27 mouse cellular contexts compared by ENCODE assay signal in genomic region chr15:101366926-101367325, GRCm38 (mm10). TPM values are rescaled to one million over a fixed set of nuclear protein-coding genes. Genes with fewer than 3 reads are reported as not detected.
A peak's percentile ranks its signal among the peaks of the same experiment; 100 is the strongest.
DNase-seq lines count a peak whose midpoint lies in the region; ATAC-seq and TF ChIP-seq lines count a peak whose summit lies in the region.
"Had no signal": no experiment of that assay in that cellular context is flagged by ENCODE, and none has a peak within 500 bp of the region (broad histone marks: within the 10 kb centered on the region; RNA-seq: fewer than 3 reads in every experiment).

No protein-coding gene starts in this region.

- peaks cover 58 to 69% of the 10 kb centered on the region in 2 experiments for H3K4me1 ChIP-seq in heart, embryonic 14.5 days (ENCODE audit: control insufficient read depth in 2 of 2, insufficient read depth in 2 of 2, low read length in 2 of 2)
- H3K4me1 ChIP-seq in spleen, adult 2 months (ENCODE audit: control insufficient read depth, insufficient read depth, insufficient read length) = peaks cover 3% of the 10 kb centered on the region; the same call in 1 of the 2 replicates
- H3K4me1 ChIP-seq in stomach, embryonic 15.5 days = peaks cover 54% of the 10 kb centered on the region
- H3K4me1 ChIP-seq: midbrain, embryonic 15.5 days; neural tube, embryonic 12.5 days had no signal

- intact Hi-C loops in heart, postnatal 25 days (cut with DNase I) = no loop called here

- no peak for ATAC-seq in heart, embryonic 14.5 days (ENCODE audit: insufficient number of reproducible peaks, insufficient read depth, low FRiP score, low read depth)
- no peak for ATAC-seq in stomach, embryonic 15.5 days (ENCODE audit: insufficient read depth, low FRiP score, low read depth)
- ATAC-seq: forebrain, embryonic 13.5 days; inflammation-experienced regulatory T-cells, adult 6 months; midbrain, embryonic 15.5 days had no signal

- no peak for TF ChIP-seq CTCF in spleen, adult 2 months (IDR thresholded peaks at IDR 0.05; ENCODE audit: extremely low read depth, insufficient read depth, insufficient read length, insufficient replicate concordance)

- no peaks in the 10 kb centered on the region for H3K9me3 ChIP-seq in heart, embryonic 14.5 days (ENCODE audit: control insufficient read depth, low read length)
- H3K9me3 ChIP-seq in stomach, embryonic 15.5 days = no peaks in the 10 kb centered on the region
- H3K9me3 ChIP-seq: forebrain, embryonic 13.5 days; hindbrain, embryonic 10.5 days; hindbrain, embryonic 15.5 days; limb, embryonic 13.5 days; midbrain, embryonic 10.5 days; midbrain, embryonic 15.5 days; neural tube, embryonic 12.5 days had no signal

- H3K4me3 ChIP-seq in heart, embryonic 14.5 days (ENCODE audit: control insufficient read depth in 1 of 2, insufficient read depth in 1 of 2, low read depth in 1 of 2, low read length in 2 of 2) = no peak overlapping the region
- no peak overlapping the region for H3K4me3 ChIP-seq in spleen, adult 2 months (ENCODE audit: extremely low read depth, insufficient read depth, insufficient read length)
- no peak overlapping the region for H3K4me3 ChIP-seq in stomach, embryonic 15.5 days (replicated peaks)
- H3K4me3 ChIP-seq: forebrain, embryonic 13.5 days; hindbrain, embryonic 10.5 days; hindbrain, embryonic 15.5 days; limb, embryonic 13.5 days; midbrain, embryonic 10.5 days; midbrain, embryonic 15.5 days; neural tube, embryonic 12.5 days had no signal

- DNase-seq in heart, postnatal 25 days (ENCODE audit: low spot score) = no peak
- no peak for DNase-seq in spleen, adult 2 months (ENCODE audit: low read depth in 1 of 2, low spot score in 2 of 2)
- no peak for DNase-seq in spleen, postnatal 10 days (ENCODE audit: low spot score in 2 of 2)
- no peak for DNase-seq in neural tube, embryonic 10.5 days (ENCODE audit: extremely low spot score, low spot score)
- no peak for DNase-seq in right cerebral cortex, adult 2 months (ENCODE audit: low spot score in 2 of 2)
- DNase-seq: adrenal gland, postnatal 25 days; cerebellum, adult 2 months; cerebellum, postnatal 14 days; gastrocnemius, postnatal 25 days; kidney, adult 11 months; kidney, postnatal 4 days; right cerebral cortex, adult 18-20 months; right cerebral cortex, postnatal 4 days; thymus, adult 2 months; thymus, postnatal 4 days had no signal

- H3K9ac ChIP-seq in heart, embryonic 14.5 days (ENCODE audit: low read length) = peak overlapping the region; percentile 42
- no peak overlapping the region for H3K9ac ChIP-seq in stomach, embryonic 15.5 days
- H3K9ac ChIP-seq: forebrain, embryonic 13.5 days; hindbrain, embryonic 15.5 days; limb, embryonic 13.5 days; midbrain, embryonic 15.5 days; neural tube, embryonic 12.5 days had no signal

- peak overlapping the region in 1 of 2 experiments; percentile 2; a peak in 1 of 4 replicates for H3K27ac ChIP-seq in heart, embryonic 14.5 days (replicated peaks in 1 of 2; ENCODE audit: control insufficient read depth in 1 of 2, insufficient read depth in 1 of 2, low read depth in 2 of 2, low read length in 2 of 2)
- H3K27ac ChIP-seq in spleen, adult 2 months (ENCODE audit: insufficient read depth, low read length) = 0 out of 2 replicates have a peak overlapping the region, but pooled peaks have one; percentile 8
- H3K27ac ChIP-seq in stomach, embryonic 15.5 days = peak overlapping the region; percentile 71; the same call in 1 of the 2 replicates
- H3K27ac ChIP-seq: forebrain, embryonic 13.5 days; hindbrain, embryonic 10.5 days; hindbrain, embryonic 15.5 days; limb, embryonic 13.5 days; midbrain, embryonic 10.5 days; midbrain, embryonic 15.5 days; neural tube, embryonic 12.5 days had no signal

- WGBS in heart, embryonic 14.5 days = 62% methylated on average over 2 of the region's 2 CpGs
- WGBS in spleen, adult 2 months = 88% methylated on average over 2 of the region's 2 CpGs
- WGBS in stomach, embryonic 15.5 days = 60% methylated on average over 2 of the region's 2 CpGs

- no peak for TF ChIP-seq POLR2A in spleen, adult 2 months (IDR thresholded peaks at IDR 0.05; ENCODE audit: low read depth, low read length)

- H3K36me3 ChIP-seq in heart, embryonic 14.5 days (ENCODE audit: control insufficient read depth, insufficient read depth, low read length) = 0 out of 2 replicates have a peak, but pooled peaks cover 4% of the 10 kb centered on the region
- no peaks in the 10 kb centered on the region for H3K36me3 ChIP-seq in spleen, adult 2 months (ENCODE audit: control insufficient read depth, insufficient read depth, low read length)
- no peaks in the 10 kb centered on the region for H3K36me3 ChIP-seq in stomach, embryonic 15.5 days
- H3K36me3 ChIP-seq: hindbrain, embryonic 10.5 days; hindbrain, embryonic 15.5 days; limb, embryonic 13.5 days; midbrain, embryonic 10.5 days; midbrain, embryonic 15.5 days; neural tube, embryonic 12.5 days had no signal

- no peaks in the 10 kb centered on the region for H3K27me3 ChIP-seq in heart, embryonic 14.5 days (ENCODE audit: control insufficient read depth, insufficient read depth, low read length)
- H3K27me3 ChIP-seq in spleen, adult 2 months (ENCODE audit: control insufficient read depth, insufficient read depth, low read length) = no peaks in the 10 kb centered on the region
- H3K27me3 ChIP-seq in stomach, embryonic 15.5 days (replicated peaks) = no peaks in the 10 kb centered on the region
- H3K27me3 ChIP-seq: forebrain, embryonic 13.5 days; hindbrain, embryonic 15.5 days; midbrain, embryonic 15.5 days; neural tube, embryonic 12.5 days had no signal

- no peak overlapping the region for H3K4me2 ChIP-seq in heart, embryonic 14.5 days (ENCODE audit: low read length)
- H3K4me2 ChIP-seq in stomach, embryonic 15.5 days = no peak overlapping the region
- H3K4me2 ChIP-seq: forebrain, embryonic 13.5 days; hindbrain, embryonic 15.5 days; limb, embryonic 13.5 days; liver, embryonic 11.5 days; midbrain, embryonic 15.5 days; neural tube, embryonic 12.5 days had no signal

RNA-seq across cellular contexts. Expression of gene Krt80, which starts 3.0 kb away (rescaled TPM):
- polyA plus RNA-seq in heart, embryonic 14.5 days (2014; fragmentation: Nextera tagmentation; extraction: Ambion mirVana) = 6.9 and 8.0 TPM in 2 replicates
- total RNA-seq in heart, postnatal 25 days (2021) = 1 to 10 TPM; 2.0 to 2.2 TPM
- polyA plus RNA-seq in spleen, adult 2 months (2012; rRNA removed) = 9.9 and 13.6 TPM in 2 replicates
- 7.7 and 12.7 TPM in 2 replicates for polyA plus RNA-seq in stomach, embryonic 15.5 days (2015; fragmentation: Nextera tagmentation; extraction: Ambion mirVana)
- polyA plus RNA-seq: liver, embryonic 11.5 days; neural tube, embryonic 12.5 days had no signal

RNA-seq across cellular contexts. Expression of gene Krt7, which starts 43.9 kb away (rescaled TPM):
- polyA plus RNA-seq in heart, embryonic 14.5 days (2014; fragmentation: Nextera tagmentation; extraction: Ambion mirVana) = 10.0 and 13.7 TPM in 2 replicates
- total RNA-seq in heart, postnatal 25 days (2021) = 1 to 10 TPM; 4.2 to 5.9 TPM
- polyA plus RNA-seq in spleen, adult 2 months (2012; rRNA removed) = 0.86 and 1.7 TPM in 2 replicates
- 172 and 231 TPM in 2 replicates for polyA plus RNA-seq in stomach, embryonic 15.5 days (2015; fragmentation: Nextera tagmentation; extraction: Ambion mirVana)
- total RNA-seq: gastrocnemius, postnatal 25 days; layer of hippocampus, postnatal 25 days had no signal

Comparison
In these comparisons a context has a peak if more than half of its experiments do, and no peak if none do; other contexts are left out.
1. RNA of gene Krt7, which starts 43.9 kb away (polyA plus RNA-seq): 172 to 231 TPM in stomach, embryonic 15.5 days; 10.0 to 13.7 TPM in heart, embryonic 14.5 days and 0.86 to 1.7 TPM in spleen, adult 2 months; every median in the first group is over 10 times any median in the second.